Mouse (Mus musculus) neural tube, embryonic 11.5 days (tissue): ENCODE data around the gene Hoxa6. TPM values are rescaled to one million over a fixed set of nuclear protein-coding genes. Genes with fewer than 3 reads are reported as not detected.

Experiments used
- ATAC-seq: fragments of 200-750 bp; cut with Nextera tagmentation; 2 replicates; pipeline ENCODE4 v1.8.0; 2017; ENCODE audit warnings: moderate number of reproducible peaks, mild to moderate bottlenecking, moderate TSS enrichment, moderate library complexity; ENCODE audit not compliant: insufficient read depth, low FRiP score, low TSS enrichment
- DNase-seq: peaks from one replicate; pipeline ENCODE4 v3.0.0-alpha.2; 2015; ENCODE audit warnings: low spot score
- H3K27ac ChIP-seq: fragments of 300-500 bp; sonication (generic); 2 replicates; pipeline ENCODE4 v1.5.1; 2014; ENCODE audit warnings: low read depth, mild to moderate bottlenecking, low read length
- H3K27me3 ChIP-seq: fragments of 300-500 bp; sonication (generic); 2 replicates; pipeline ENCODE4 v1.6.1; 2014; ENCODE audit warnings: mild to moderate bottlenecking, low read length, mixed read lengths; ENCODE audit not compliant: control insufficient read depth, insufficient read depth
- H3K36me3 ChIP-seq: fragments of 300-500 bp; sonication (generic); 2 replicates; pipeline ENCODE4 v1.6.1; 2014; ENCODE audit warnings: mild to moderate bottlenecking, low read length, moderate library complexity, mixed read lengths; ENCODE audit not compliant: control insufficient read depth, insufficient read depth
- H3K4me1 ChIP-seq: fragments of 300-500 bp; sonication (generic); 2 replicates; pipeline ENCODE4 v1.6.1; 2014; ENCODE audit warnings: low read length, mixed read lengths; ENCODE audit not compliant: control insufficient read depth, insufficient read depth
- H3K4me2 ChIP-seq: fragments of 300-500 bp; sonication (generic); 2 replicates; pipeline ENCODE4 v1.6.1; 2014; ENCODE audit warnings: low read depth, mild to moderate bottlenecking, moderate library complexity
- H3K4me3 ChIP-seq: fragments of 300-500 bp; sonication (generic); 2 replicates; pipeline ENCODE4 v1.5.1; 2014; ENCODE audit warnings: low read depth, low read length
- H3K9ac ChIP-seq: fragments of 300-500 bp; sonication (generic); 2 replicates; pipeline ENCODE4 v1.6.1; 2014; ENCODE audit warnings: mild to moderate bottlenecking, low read length
- H3K9me3 ChIP-seq: fragments of 300-500 bp; sonication (generic); 2 replicates; pipeline ENCODE4 v1.6.1; 2016; ENCODE audit warnings: low read length; ENCODE audit not compliant: control insufficient read depth
- WGBS: fragments of 180-500 bp; shearing (Covaris S2); extraction: QIAGEN DNeasy Blood & Tissue Kit; methylation state at CpG from one replicate; pipeline ENCODE4 v1.1.7; 2014; 5-methylcytosine and 5-hydroxymethylcytosine counted together
- polyA plus RNA-seq: library from polyadenylated mRNA; unstranded; fragments of >200 nt; fragmentation: Nextera tagmentation; extraction: Ambion mirVana; gene quantifications from 2 replicates; pipeline ENCODE4 v1.2.1, GENCODE M21; 2014

Hoxa6 gene
- polyA plus RNA-seq, 1 experiment from 2014 or later: 16.0 TPM

DNA sequence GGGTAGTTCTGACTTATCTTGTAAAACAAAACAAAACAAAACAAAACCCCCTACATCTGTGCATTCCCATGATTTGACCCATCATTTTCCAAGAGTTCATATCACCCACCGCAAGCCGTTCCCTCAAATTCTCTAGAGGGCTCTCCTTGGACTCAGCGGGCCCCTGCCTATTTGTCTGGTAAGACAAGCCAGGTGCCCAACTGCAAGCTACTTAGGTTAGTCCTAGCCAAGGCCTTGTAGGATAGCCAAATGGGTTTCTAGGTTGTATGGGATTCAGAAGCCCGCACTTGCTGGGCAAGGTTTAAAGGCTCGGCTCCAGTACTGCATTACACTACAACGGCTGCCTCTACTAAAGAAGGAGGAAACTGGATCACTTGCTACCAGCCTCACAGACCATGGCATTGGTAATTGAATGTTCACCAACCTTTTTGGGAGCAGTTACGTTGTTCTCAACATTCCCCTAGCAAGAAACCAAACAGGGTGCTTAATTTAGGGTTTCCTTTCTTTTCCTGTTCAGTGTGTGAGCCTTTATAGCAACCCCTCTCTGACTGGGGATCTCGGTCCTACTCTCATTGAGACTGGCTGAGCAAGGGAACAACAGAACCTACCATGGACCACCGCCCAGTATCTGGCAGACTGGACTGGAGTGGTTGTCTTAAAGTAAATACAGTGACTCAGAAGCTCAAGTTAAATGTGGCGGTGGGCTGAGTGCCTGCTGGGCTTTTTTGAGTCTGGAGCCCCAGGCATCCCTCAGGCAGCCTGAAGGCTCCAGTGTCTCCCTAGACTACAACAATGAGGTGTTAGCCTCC is 29.0 kb upstream of the Hoxa6 start:
- DNase-seq: no peak
- H3K9ac ChIP-seq: peak overlapping the region; percentile 94
- peak overlapping the region; percentile 65 for H3K4me3 ChIP-seq

DNA sequence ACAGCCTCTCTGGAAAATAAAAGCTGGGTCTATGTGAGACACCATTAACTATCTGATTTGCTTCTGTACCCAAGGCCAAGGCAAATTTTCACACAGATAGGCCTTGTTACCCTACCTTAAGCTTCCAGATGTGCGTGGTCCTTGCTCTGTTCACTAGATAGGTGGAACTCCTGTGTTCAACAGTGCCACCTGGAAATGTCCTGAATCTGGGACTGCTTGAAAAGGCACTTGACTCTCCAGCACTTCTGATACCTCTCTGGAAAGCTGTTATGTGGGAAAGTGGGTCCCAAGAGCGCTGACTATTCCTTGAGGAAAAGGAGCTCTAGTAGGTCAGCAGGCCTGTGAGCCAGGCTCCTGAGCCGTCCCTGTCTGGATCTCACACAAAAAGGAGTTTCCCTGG is 28.3 kb upstream of the Hoxa6 start:
- Histone ChIP-seq H3K9ac (peak overlapping the region; percentile 94), H3K27me3 (peaks cover 84% of the 10 kb centered on the region), H3K36me3 (no peaks in the 10 kb centered on the region), H3K4me1 (no peaks in the 10 kb centered on the region; the same call in 1 of the 2 replicates), H3K4me3 (peak overlapping the region; percentile 65), H3K27ac (no peak overlapping the region), H3K9me3 (no peaks in the 10 kb centered on the region), H3K4me2 (peak overlapping the region; percentile 57)
- 14% methylated on average over 3 of the region's 3 CpGs for WGBS
- ATAC-seq (no peak), DNase-seq (no peak)

More for the DNA sequence above, 29.0 kb upstream of the Hoxa6 start:
- Histone ChIP-seq H3K9me3 (no peaks in the 10 kb centered on the region), H3K27me3 (peaks cover 89% of the 10 kb centered on the region), H3K36me3 (no peaks in the 10 kb centered on the region), H3K4me1 (no peaks in the 10 kb centered on the region; the same call in 1 of the 2 replicates), H3K27ac (peak overlapping the region; percentile 23; the same call in 1 of the 2 replicates), H3K4me2 (peak overlapping the region; percentile 57)
- ATAC-seq: no peak
- WGBS: 3% methylated on average over 10 of the region's 10 CpGs

DNA sequence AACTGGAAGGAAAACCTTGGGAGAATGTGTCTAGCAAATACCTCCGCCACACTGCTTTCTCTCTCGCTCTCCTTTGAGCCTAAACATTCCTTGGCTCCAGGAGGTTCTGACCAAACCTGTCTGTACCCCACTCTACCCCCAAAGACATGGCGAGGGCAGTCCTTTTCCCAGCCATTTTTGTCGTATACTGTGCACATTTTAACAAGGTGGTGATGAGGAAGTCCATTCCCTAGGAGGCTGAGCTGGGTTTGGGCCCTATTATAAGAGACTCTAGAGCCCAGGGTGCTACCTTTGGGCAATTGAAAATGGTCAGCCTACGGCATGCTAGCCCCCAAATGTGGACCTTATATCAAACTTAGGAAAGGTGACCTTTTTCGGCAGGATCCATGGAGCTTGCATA is 27.3 kb upstream of the Hoxa6 start:
- Histone ChIP-seq H3K27me3 (peaks cover 76% of the 10 kb centered on the region), H3K9ac (peak overlapping the region; percentile 94; the same call in 1 of the 2 replicates), H3K27ac (no peak overlapping the region), H3K36me3 (no peaks in the 10 kb centered on the region), H3K9me3 (no peaks in the 10 kb centered on the region), H3K4me1 (no peaks in the 10 kb centered on the region; the same call in 1 of the 2 replicates), H3K4me2 (peak overlapping the region; percentile 57), H3K4me3 (peak overlapping the region; percentile 65)
- 21% methylated on average over 6 of the region's 6 CpGs for WGBS
- no peak for DNase-seq
- ATAC-seq: no peak

DNA sequence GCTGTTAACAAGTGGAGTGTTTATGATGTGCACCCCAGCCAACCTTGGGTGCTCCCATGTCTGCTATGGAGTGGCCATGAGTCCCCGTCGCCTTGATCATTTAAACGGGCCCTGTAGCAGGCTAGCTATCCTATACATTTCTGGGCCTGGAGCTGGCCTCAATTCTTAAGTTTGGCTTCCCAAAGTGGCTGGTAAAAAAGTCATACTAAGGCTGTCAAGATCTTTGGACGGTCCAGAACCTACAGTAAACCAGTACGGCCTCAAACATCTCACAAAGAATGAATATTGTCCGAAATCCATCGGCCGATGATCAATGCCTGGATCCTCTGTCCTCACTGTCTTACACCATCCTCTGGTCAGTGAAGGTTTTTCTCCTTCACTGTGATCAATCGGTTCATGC is 26.7 kb upstream of the Hoxa6 start:
- Histone ChIP-seq H3K9ac (peak overlapping the region; percentile 94), H3K4me1 (no peaks in the 10 kb centered on the region; the same call in 1 of the 2 replicates), H3K27me3 (peaks cover 70% of the 10 kb centered on the region), H3K27ac (peak overlapping the region; percentile 53), H3K4me2 (peak overlapping the region; percentile 57), H3K4me3 (peak overlapping the region; percentile 65), H3K9me3 (no peaks in the 10 kb centered on the region), H3K36me3 (no peaks in the 10 kb centered on the region)
- ATAC-seq (no peak), DNase-seq (no peak)
- WGBS: 25% methylated on average over 9 of the region's 9 CpGs

DNA sequence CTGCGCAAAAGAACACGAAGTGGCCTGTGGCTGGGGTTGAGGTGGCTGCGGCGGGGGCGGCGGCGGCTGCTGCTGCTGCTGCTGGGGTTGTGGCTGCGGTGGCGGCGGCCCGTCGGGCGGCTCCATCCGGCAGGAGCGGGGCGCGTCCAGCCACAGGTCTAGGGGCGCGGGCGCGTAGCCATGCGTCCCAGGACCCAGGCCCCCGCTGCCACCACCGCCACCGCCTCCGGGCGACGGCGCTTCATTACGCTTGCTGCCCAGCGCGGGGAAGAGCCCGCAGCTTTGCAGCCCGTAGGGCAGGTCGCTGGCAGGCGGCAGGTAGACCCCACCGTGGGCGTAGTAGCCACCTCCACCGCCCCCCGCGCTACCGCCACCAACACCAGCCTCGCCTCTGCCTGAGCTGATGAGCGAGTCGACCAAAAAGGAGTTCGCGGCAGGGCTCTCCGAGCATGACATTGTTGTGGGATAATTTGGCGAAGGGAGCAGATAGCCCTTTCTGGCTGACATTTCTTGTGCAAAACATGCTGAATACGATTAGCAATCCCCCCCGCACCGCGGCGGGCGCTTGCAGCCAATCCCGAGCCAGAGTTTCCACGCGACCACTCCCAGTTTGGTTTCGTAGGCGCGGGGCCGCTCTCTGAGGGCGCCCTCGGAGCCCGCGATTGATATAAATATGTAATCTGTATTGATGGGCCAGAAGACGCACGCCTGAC is 26.1 kb upstream of the Hoxa6 start:
- Histone ChIP-seq H3K9ac (peak overlapping the region; percentile 94), H3K9me3 (no peaks in the 10 kb centered on the region), H3K4me2 (peak overlapping the region; percentile 57), H3K4me3 (peak overlapping the region; percentile 65), H3K27me3 (peaks cover 66% of the 10 kb centered on the region), H3K36me3 (no peaks in the 10 kb centered on the region), H3K27ac (peak overlapping the region; percentile 91), H3K4me1 (no peaks in the 10 kb centered on the region; the same call in 1 of the 2 replicates)
- DNase-seq (no peak), ATAC-seq (peak; percentile 17)
- WGBS: 1% methylated on average over 62 of the region's 68 CpGs

DNA sequence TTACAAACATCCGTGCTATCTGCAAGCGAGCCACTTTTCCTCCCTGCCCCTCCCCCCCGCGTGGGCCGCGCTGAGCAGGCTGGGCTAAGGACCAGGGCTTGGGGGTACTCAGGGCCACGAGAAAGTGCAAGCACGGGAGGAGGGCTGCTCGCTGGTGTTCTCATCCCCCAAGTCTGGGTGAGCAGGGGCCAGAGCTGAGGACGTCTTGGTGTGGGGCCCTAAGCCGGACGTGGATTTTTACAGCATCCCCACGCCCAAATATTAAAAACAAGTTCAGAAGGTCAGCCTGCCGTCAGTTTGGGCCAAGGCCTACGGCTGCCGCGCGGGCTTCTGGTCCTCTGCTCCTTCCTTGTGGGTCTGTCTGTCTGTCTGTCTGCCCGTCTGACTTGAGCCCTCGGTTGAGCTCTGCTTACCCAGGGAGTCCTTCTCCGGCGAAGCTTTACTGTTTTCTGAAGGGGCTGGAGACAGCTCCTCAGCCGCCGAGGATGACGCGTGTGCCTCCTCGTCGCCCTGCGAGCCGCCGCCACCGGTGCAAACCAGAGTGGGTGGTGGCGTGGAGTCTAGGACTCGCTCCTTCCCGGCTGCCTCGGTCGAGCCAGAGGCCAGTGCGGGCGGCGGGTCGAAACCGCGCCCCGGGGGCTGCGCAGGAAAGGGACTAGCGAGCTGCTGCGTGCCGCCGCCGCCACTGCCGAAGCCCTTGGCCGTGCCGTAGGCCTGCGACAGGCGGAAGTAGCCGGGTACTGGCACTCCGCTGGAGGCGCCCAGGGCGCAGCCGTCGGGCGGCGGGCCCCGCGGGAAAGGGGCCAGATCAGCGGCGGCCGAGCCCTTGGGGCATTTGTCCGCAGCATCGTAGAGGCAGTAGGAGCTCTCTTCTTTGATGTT is 25.3 kb upstream of the Hoxa6 start:
- DNase-seq: peak; percentile 56
- Histone ChIP-seq H3K4me2 (peak overlapping the region; percentile 57), H3K9ac (peak overlapping the region; percentile 94), H3K4me3 (peak overlapping the region; percentile 65), H3K9me3 (no peaks in the 10 kb centered on the region), H3K27me3 (peaks cover 62% of the 10 kb centered on the region), H3K36me3 (no peaks in the 10 kb centered on the region), H3K27ac (peak overlapping the region; percentile 91), H3K4me1 (no peaks in the 10 kb centered on the region; the same call in 1 of the 2 replicates)
- WGBS: under 1% methylated on average over 55 of the region's 70 CpGs
- ATAC-seq: no peak

DNA sequence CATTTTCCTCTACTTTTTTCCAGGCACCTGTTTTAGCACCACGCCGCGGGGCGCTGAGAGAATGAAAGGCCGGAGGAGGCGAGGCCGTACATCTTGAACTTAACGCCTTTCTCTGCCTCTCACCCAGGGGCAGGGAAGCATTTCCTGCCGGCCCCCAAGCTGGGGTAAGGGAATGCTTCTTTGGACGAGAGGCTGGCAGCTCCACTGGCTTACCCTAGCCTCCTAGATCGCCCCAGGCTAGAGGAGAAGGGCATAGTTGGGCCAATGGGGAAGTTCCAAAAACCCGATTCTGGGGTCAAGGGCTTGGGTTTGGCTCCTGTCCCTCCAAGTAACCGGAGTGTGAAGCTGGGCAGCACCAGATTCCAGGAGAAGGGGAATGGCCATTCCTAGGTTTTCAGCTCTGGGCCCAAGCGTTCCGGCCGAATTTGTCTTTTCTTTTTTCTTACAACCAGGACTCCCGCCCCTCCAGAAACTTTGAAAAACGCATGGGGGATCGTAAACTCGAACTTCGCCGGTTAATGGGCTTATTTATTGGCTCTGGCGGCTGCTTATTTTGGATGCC is 24.5 kb upstream of the Hoxa6 start:
- WGBS: 1% methylated on average over 23 of the region's 23 CpGs

DNA sequence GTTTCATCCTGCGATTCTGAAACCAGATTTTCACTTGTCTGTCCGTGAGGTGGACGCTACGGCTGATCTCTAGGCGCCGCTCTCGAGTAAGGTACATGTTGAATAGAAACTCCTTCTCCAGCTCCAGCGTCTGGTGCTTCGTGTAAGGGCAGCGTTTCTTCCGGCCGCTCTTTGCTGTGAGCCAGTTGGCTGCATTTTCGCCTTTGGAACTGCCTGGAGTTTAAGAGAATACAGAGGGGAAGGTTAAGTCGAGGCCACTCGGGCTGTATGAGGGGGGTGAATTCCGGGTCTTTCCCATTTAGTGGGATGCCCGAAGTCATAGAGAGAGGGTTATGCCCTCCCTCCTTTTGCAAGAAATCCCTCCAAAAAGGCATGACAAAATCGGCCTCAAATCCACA is 24.0 kb upstream of the Hoxa6 start:
- peak overlapping the region; percentile 91 for H3K27ac ChIP-seq
- ATAC-seq: no peak; the same call in 1 of the 2 replicates
- no peaks in the 10 kb centered on the region for H3K36me3 ChIP-seq
- WGBS: under 1% methylated on average over 18 of the region's 18 CpGs
- H3K4me2 ChIP-seq: peak overlapping the region; percentile 57
- H3K4me1 ChIP-seq: peaks cover under 1% of the 10 kb centered on the region; the same call in 1 of the 2 replicates
- peak; percentile 68 for DNase-seq
- H3K27me3 ChIP-seq: peaks cover 58% of the 10 kb centered on the region
- H3K4me3 ChIP-seq: peak overlapping the region; percentile 65
- H3K9ac ChIP-seq: peak overlapping the region; percentile 94
- H3K9me3 ChIP-seq: no peaks in the 10 kb centered on the region

More for the DNA sequence above, 24.5 kb upstream of the Hoxa6 start:
- no peaks in the 10 kb centered on the region; the same call in 1 of the 2 replicates for H3K4me1 ChIP-seq
- ATAC-seq (peak; percentile 8; the same call in 1 of the 2 replicates), DNase-seq (peak; percentile 60)
- peaks cover 61% of the 10 kb centered on the region for H3K27me3 ChIP-seq
- H3K9ac ChIP-seq: peak overlapping the region; percentile 94
- H3K9me3 ChIP-seq: no peaks in the 10 kb centered on the region
- H3K36me3 ChIP-seq: no peaks in the 10 kb centered on the region
- peak overlapping the region; percentile 91 for H3K27ac ChIP-seq
- H3K4me2 ChIP-seq: peak overlapping the region; percentile 57
- peak overlapping the region; percentile 65 for H3K4me3 ChIP-seq
